Mouse (Mus musculus) ES-E14 (cell line): ENCODE measurements around the gene Hist1h2aa. TPM values are rescaled to one million over a fixed set of nuclear protein-coding genes. Genes with fewer than 3 reads are reported as not detected.

Source experiments
- DNase-seq: peaks from one replicate; pipeline ENCODE4 v3.0.0-alpha.2; 2013; ENCODE audit warnings: low read depth, low spot score
- H3K27ac ChIP-seq: 2 replicates; pipeline ENCODE4 v1.5.1; 2012; ENCODE audit warnings: low read depth, mild to moderate bottlenecking, low read length, moderate library complexity, mixed read lengths; ENCODE audit not compliant: poor library complexity, insufficient read depth, severe bottlenecking
- H3K36me3 ChIP-seq: 2 replicates; pipeline ENCODE4 v1.6.1; 2012; ENCODE audit warnings: mild to moderate bottlenecking, low read length, moderate library complexity, mixed read lengths; ENCODE audit not compliant: control insufficient read depth, poor library complexity, insufficient read depth, severe bottlenecking
- H3K4me1 ChIP-seq, 2 experiments: fragments of 150-350 bp in 1 of 2; sonication (generic) in 1 of 2; 2 replicates each; pipeline ENCODE4 v1.6.1; 2012; ENCODE audit warnings: low read length in 2 of 2, mild to moderate bottlenecking in 1 of 2, mixed read lengths in 1 of 2; ENCODE audit not compliant: control insufficient read depth in 2 of 2, insufficient read depth in 2 of 2, poor library complexity in 1 of 2
- H3K4me3 ChIP-seq, 2 experiments: fragments of 150-350 bp in 1 of 2; sonication (generic) in 1 of 2; 2 replicates each; pipeline ENCODE4 v1.5.1; 2012; ENCODE audit warnings: low read length in 2 of 2, low read depth in 1 of 2, mild to moderate bottlenecking in 1 of 2, mixed read lengths in 1 of 2; ENCODE audit not compliant: insufficient read depth in 1 of 2, poor library complexity in 1 of 2, severe bottlenecking in 1 of 2
- H3K9ac ChIP-seq: 2 replicates; pipeline ENCODE4 v1.6.1; 2012; ENCODE audit warnings: low read depth, mild to moderate bottlenecking, low read length, mixed read lengths; ENCODE audit not compliant: poor library complexity, insufficient read depth, severe bottlenecking
- H3K9me3 ChIP-seq: fragments of 150-350 bp; sonication (generic); 2 replicates; pipeline ENCODE4 v1.6.1; 2012; ENCODE audit warnings: low read depth, mild to moderate bottlenecking, low read length; ENCODE audit not compliant: control insufficient read depth, insufficient read depth
- CHD2 ChIP-seq: IDR thresholded peaks from 2 replicates; pipeline ENCODE4 v1.6.1; 2014; ENCODE audit warnings: mild to moderate bottlenecking, low read depth, low read length, inconsistent platforms
- HCFC1 ChIP-seq: IDR thresholded peaks from 2 replicates; pipeline ENCODE4 v1.6.1; 2012; ENCODE audit warnings: low read length, inconsistent platforms, borderline replicate concordance; ENCODE audit not compliant: insufficient read depth
- MAFK ChIP-seq: IDR thresholded peaks from 2 replicates; pipeline ENCODE4 v1.6.1; 2014; ENCODE audit warnings: mild to moderate bottlenecking, low read depth, low read length, inconsistent platforms; ENCODE audit not compliant: insufficient read depth
- ZC3H11A ChIP-seq: IDR thresholded peaks from 2 replicates; pipeline ENCODE4 v1.6.1; 2012; ENCODE audit warnings: low read depth, mild to moderate bottlenecking, inconsistent platforms, low read length, borderline replicate concordance
- ZNF384 ChIP-seq: IDR thresholded peaks from 2 replicates; pipeline ENCODE4 v1.6.1; 2012; ENCODE audit warnings: low read depth, low read length, inconsistent platforms
- in situ Hi-C, 2 experiments: fragments of 600-800 bp; cut with MboI; formaldehyde crosslinking; loops; one replicate each; pipeline ENCODE4 v1.15.1; 2025; ENCODE audit warnings: low sequenced_read_pairs in 2 of 2, inconsistent platforms in 1 of 2; ENCODE audit not compliant: unreplicated experiment in 2 of 2
- total RNA-seq: library from RNA; depleted of rRNA; stranded (reverse); fragments of 300-350 nt; gene quantifications from 2 replicates; pipeline ENCODE4 v1.2.3, GENCODE M21; 2012

Gene Hist1h2aa
- total RNA-seq, 1 experiment, result 167 TPM

GRCm38 (mm10) chr13:23911335-23911734 lies 22.9 kb upstream of the Hist1h2aa start:
- Histone ChIP-seq H3K9ac (no peak overlapping the region), H3K4me3 (no peak overlapping the region), H3K36me3 (no peaks in the 10 kb centered on the region), H3K9me3 (no peaks in the 10 kb centered on the region), H3K4me1 (no peaks in the 10 kb centered on the region), H3K27ac (no peak overlapping the region)
- in situ Hi-C loops, result no loop called here
- no peak for TF ChIP-seq HCFC1
- TF ChIP-seq ZNF384, result no peak
- no peak for TF ChIP-seq ZC3H11A
- no peak for TF ChIP-seq MAFK
- no peak for TF ChIP-seq CHD2
- DNase-seq, result no peak

DNA sequence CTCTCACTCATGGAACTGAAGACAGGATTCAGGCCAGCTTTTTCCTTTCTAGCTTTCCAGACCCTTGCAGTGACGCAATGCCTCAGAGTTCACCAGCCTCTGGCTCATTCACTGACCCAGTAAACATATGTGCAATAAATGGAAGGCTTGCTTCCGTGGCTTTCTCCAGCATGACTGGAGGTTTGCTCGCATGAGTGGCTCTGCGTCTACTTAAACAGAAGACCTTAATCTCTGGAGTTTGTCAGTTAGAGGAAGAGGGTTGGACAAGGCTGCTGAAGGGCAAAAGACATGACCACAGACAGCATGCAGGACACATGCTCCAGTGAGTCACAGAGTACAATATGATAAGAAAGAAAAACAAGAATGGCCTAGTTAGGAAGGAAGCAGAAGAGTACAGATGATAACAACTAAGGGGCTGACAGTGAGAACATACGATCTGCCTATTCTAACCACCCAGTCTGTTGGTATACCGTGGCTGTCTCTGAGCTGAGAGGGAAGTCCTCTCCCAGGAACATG lies 20.4 kb upstream of the Hist1h2aa start:
- no peak overlapping the region for H3K4me3 ChIP-seq
- H3K27ac ChIP-seq, result no peak overlapping the region
- no peak for DNase-seq
- H3K36me3 ChIP-seq, result no peaks in the 10 kb centered on the region
- H3K9ac ChIP-seq, result no peak overlapping the region
- no peaks in the 10 kb centered on the region for H3K9me3 ChIP-seq
- TF ChIP-seq ZC3H11A (no peak), MAFK (no peak), HCFC1 (no peak), CHD2 (no peak), ZNF384 (no peak)
- no peaks in the 10 kb centered on the region for H3K4me1 ChIP-seq
- in situ Hi-C loops, result no loop called here

- Histone ChIP-seq H3K27ac (no peak within 1 kb of the TSS), H3K36me3 (no peaks in the 10 kb centered on the region), H3K9ac (no peak within 1 kb of the TSS), H3K4me3 (no peak within 1 kb of the TSS), H3K4me1 (no peaks in the 10 kb centered on the region), H3K9me3 (no peaks in the 10 kb centered on the region)
- in situ Hi-C loops, result no loop called here
- TF ChIP-seq CHD2 (no peak), HCFC1 (no peak), MAFK (no peak), ZNF384 (no peak), ZC3H11A (no peak)
- DNase-seq, result no peak
These were observed 19.7 kb upstream of the Hist1h2aa start, which contains the start of gene Slc17a4 for GRCm38 (mm10) chr13:23914376-23915167. TSS of gene Slc17a4 (minus strand) at chr13:23915009.

DNA sequence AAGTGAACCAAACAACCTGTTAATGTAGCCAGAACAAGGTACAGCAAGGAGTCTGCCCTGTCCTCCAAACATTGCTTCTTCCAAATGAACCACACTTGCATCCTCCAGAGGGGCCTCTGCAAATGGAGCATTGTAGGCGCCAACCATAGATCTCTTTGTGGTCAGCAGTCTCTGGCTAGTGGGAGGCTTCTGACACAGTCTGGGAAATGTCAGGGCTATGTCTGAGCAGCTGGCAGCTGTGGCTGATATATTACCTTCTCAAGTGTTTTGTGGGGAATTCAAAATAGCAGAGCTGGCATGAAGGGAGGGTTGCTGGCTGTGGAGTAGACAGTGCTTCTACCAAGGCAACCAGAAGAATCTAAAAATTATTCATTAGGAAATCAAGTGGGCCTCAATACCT lies 18.1 kb upstream of the Hist1h2aa start:
- no peaks in the 10 kb centered on the region for H3K36me3 ChIP-seq
- no peaks in the 10 kb centered on the region for H3K9me3 ChIP-seq
- no peak for DNase-seq
- H3K4me1 ChIP-seq, result no peaks in the 10 kb centered on the region
- no peak overlapping the region for H3K27ac ChIP-seq
- no peak overlapping the region for H3K9ac ChIP-seq
- H3K4me3 ChIP-seq, result no peak overlapping the region
- TF ChIP-seq CHD2 (no peak), ZC3H11A (no peak), MAFK (no peak), ZNF384 (no peak), HCFC1 (no peak)
- in situ Hi-C loops, result no loop called here
